Mouse (Mus musculus) bone marrow macrophage, adult 2 months (primary cell): ENCODE measurements at regions not wholly inside any gene's neighbourhood (a gene's known extent, or its start where the extent isn't known, plus 50 kb on each side); places are given as distances from the start of the nearest gene placed in this dataset.

Experiments
- CTCF ChIP-seq: IDR thresholded peaks from 2 replicates; pipeline ENCODE4 v1.5.1; 2012; ENCODE audit warnings: low read depth, mild to moderate bottlenecking, low read length, moderate library complexity
- POLR2A ChIP-seq: IDR thresholded peaks from 2 replicates; pipeline ENCODE4 v1.6.1; 2012; ENCODE audit warnings: mild to moderate bottlenecking, low read depth, low read length, borderline replicate concordance

GRCm38 (mm10) chr17:47304463-47305199 lies 64.1 kb upstream of the Mrps10 start:
- TF ChIP-seq CTCF, result no peak
- no peak for TF ChIP-seq POLR2A
